Mouse (Mus musculus): ENCODE measurements around the gene Sort1. TPM values are rescaled to one million over a fixed set of nuclear protein-coding genes. Genes with fewer than 3 reads are reported as not detected.
A peak's percentile ranks its signal among the peaks of the same experiment; 100 is the strongest.

The Sort1 gene
- polyA plus RNA-seq, 1 experiment from 2014 or later: 7.6 TPM

GRCm38 (mm10) chr3:108410359-108410714, 126.5 kb downstream of the Sort1 start:
- H3K4me2 ChIP-seq (replicated peaks; ENCODE audit: low read depth, low read length): peak overlapping the region; percentile 53
- peaks cover 24% of the 10 kb centered on the region for H3K9me3 ChIP-seq (ENCODE audit: low read length)
- peaks cover 36% of the 10 kb centered on the region for H3K36me3 ChIP-seq (ENCODE audit: insufficient read depth, low read length)
- H3K27me3 ChIP-seq (ENCODE audit: insufficient read depth, low read length): no peaks in the 10 kb centered on the region
- ATAC-seq (ENCODE audit: low FRiP score, low TSS enrichment): peak; percentile 2
- peak overlapping the region; percentile 31 for H3K4me3 ChIP-seq (ENCODE audit: low read length)
- H3K4me1 ChIP-seq (ENCODE audit: insufficient read depth, low read length): peaks cover 53% of the 10 kb centered on the region
- peak overlapping the region; percentile 67 for H3K9ac ChIP-seq (replicated peaks; ENCODE audit: low read length)
- 16% methylated on average over 5 of the region's 5 CpGs for WGBS
- H3K27ac ChIP-seq (ENCODE audit: low read length): peak overlapping the region; percentile 99

Other genes starting within 250 kb of the Sort1 start
- gene Gstm4, start 239.2 kb upstream of the Sort1 start, polyA plus RNA-seq (2015; fragmentation: Nextera tagmentation; extraction: Ambion mirVana): 19.8 and 20.4 TPM in 2 replicates
- gene Ampd2, start 197.4 kb upstream of the Sort1 start, polyA plus RNA-seq (2015; fragmentation: Nextera tagmentation; extraction: Ambion mirVana): 69.7 and 69.8 TPM in 2 replicates
- 0.84 and 1.9 TPM in 2 replicates for gene Gnat2, start 191.3 kb upstream of the Sort1 start, polyA plus RNA-seq (2015; fragmentation: Nextera tagmentation; extraction: Ambion mirVana)
- gene Gnai3, start 137.9 kb upstream of the Sort1 start, polyA plus RNA-seq (2015; fragmentation: Nextera tagmentation; extraction: Ambion mirVana): 188 and 196 TPM in 2 replicates
- 0.06 and 0.08 TPM in 2 replicates for gene Gpr61, start 129.2 kb upstream of the Sort1 start, polyA plus RNA-seq (2015; fragmentation: Nextera tagmentation; extraction: Ambion mirVana)
- gene Amigo1, start 97.7 kb upstream of the Sort1 start, polyA plus RNA-seq (2015; fragmentation: Nextera tagmentation; extraction: Ambion mirVana): 5.4 and 5.8 TPM in 2 replicates
- gene Cyb561d1, start 82.9 kb upstream of the Sort1 start, polyA plus RNA-seq (2015; fragmentation: Nextera tagmentation; extraction: Ambion mirVana): 3.4 and 3.9 TPM in 2 replicates
- gene Atxn7l2, start 73.1 kb upstream of the Sort1 start, polyA plus RNA-seq (2015; fragmentation: Nextera tagmentation; extraction: Ambion mirVana): 18.7 and 22.2 TPM in 2 replicates
- gene Sypl2, start 57.4 kb upstream of the Sort1 start, polyA plus RNA-seq (2015; fragmentation: Nextera tagmentation; extraction: Ambion mirVana): 3.7 and 5.0 TPM in 2 replicates
- gene Psma5, start 27.2 kb upstream of the Sort1 start, polyA plus RNA-seq (2015; fragmentation: Nextera tagmentation; extraction: Ambion mirVana): 282 and 321 TPM in 2 replicates
- 0.14 TPM in 1 of 2 replicates, not detected in the other for gene Mybphl, start 80.8 kb downstream of the Sort1 start, polyA plus RNA-seq (2015; fragmentation: Nextera tagmentation; extraction: Ambion mirVana)
- gene Psrc1, start 99.8 kb downstream of the Sort1 start, polyA plus RNA-seq (2015; fragmentation: Nextera tagmentation; extraction: Ambion mirVana): 47.6 and 48.8 TPM in 2 replicates
- gene Celsr2, start 131.5 kb downstream of the Sort1 start, polyA plus RNA-seq (2015; fragmentation: Nextera tagmentation; extraction: Ambion mirVana): 21.7 and 22.1 TPM in 2 replicates
- gene Sars, start 161.1 kb downstream of the Sort1 start, polyA plus RNA-seq (2015; fragmentation: Nextera tagmentation; extraction: Ambion mirVana): 134 and 142 TPM in 2 replicates